Mouse (Mus musculus) kidney, postnatal 25 days (tissue): ENCODE measurements around the gene Sik2.

Experiments used
- DNase-seq, 2 experiments: peaks; one replicate each; pipeline ENCODE4 v3.0.0; 2021; ENCODE audit warnings: mixed read lengths in 2 of 2

The Sik2 gene

GRCm38 (mm10) chr9:51008841-51009655, at the start of gene Sik2:
Sik2 (minus strand) TSS chr9:51009073.
- peak; percentile 92 to 96 for DNase-seq

- DNase-seq: peak in 1 of 2 experiments; percentile 17
Observed at GRCm38 (mm10) chr9:51056360-51057324, 47.8 kb upstream of the Sik2 start.

- DNase-seq: no peak
Observed at GRCm38 (mm10) chr9:51052180-51052579, 43.3 kb upstream of the Sik2 start.

GRCm38 (mm10) chr9:51042136-51042535, 33.3 kb upstream of the Sik2 start:
- DNase-seq: no peak

- DNase-seq: no peak
Observed at GRCm38 (mm10) chr9:51041491-51041980, 32.7 kb upstream of the Sik2 start.

GRCm38 (mm10) chr9:51032785-51033529, 24.1 kb upstream of the Sik2 start:
- DNase-seq: no peak

- no peak for DNase-seq
Observed at GRCm38 (mm10) chr9:51032291-51032690, 23.4 kb upstream of the Sik2 start.

GRCm38 (mm10) chr9:51031603-51032002, 22.7 kb upstream of the Sik2 start:
- no peak for DNase-seq

- DNase-seq: no peak
Observed at GRCm38 (mm10) chr9:51030147-51030546, 21.3 kb upstream of the Sik2 start.

- no peak for DNase-seq
Observed at GRCm38 (mm10) chr9:51026952-51027351, 18.1 kb upstream of the Sik2 start.

GRCm38 (mm10) chr9:51021123-51021795, 12.4 kb upstream of the Sik2 start:
- no peak for DNase-seq

- DNase-seq: no peak
Observed at GRCm38 (mm10) chr9:51020351-51020750, 11.5 kb upstream of the Sik2 start.

GRCm38 (mm10) chr9:51019670-51020069, 10.8 kb upstream of the Sik2 start:
- no peak for DNase-seq

- DNase-seq: no peak
Observed at GRCm38 (mm10) chr9:51015732-51016131, 6.9 kb upstream of the Sik2 start.

GRCm38 (mm10) chr9:51013644-51014043, 4.8 kb upstream of the Sik2 start:
- no peak for DNase-seq

- no peak for DNase-seq
Observed at GRCm38 (mm10) chr9:51009656-51009950, 730 bp upstream of the Sik2 start.

GRCm38 (mm10) chr9:51008068-51008840, 619 bp downstream of the Sik2 start:
- peak in 1 of 2 experiments; percentile 42 for DNase-seq

- no peak for DNase-seq
Observed at GRCm38 (mm10) chr9:51007726-51008067, 1.2 kb downstream of the Sik2 start.

GRCm38 (mm10) chr9:51006846-51007245, 2.0 kb downstream of the Sik2 start:
- peak; percentile 55 to 70 for DNase-seq

GRCm38 (mm10) chr9:51004062-51004461, 4.8 kb downstream of the Sik2 start:
- DNase-seq: no peak

GRCm38 (mm10) chr9:50986677-50987076, 22.2 kb downstream of the Sik2 start:
- DNase-seq: no peak

GRCm38 (mm10) chr9:50986123-50986522, 22.8 kb downstream of the Sik2 start:
- no peak for DNase-seq
